Mouse (Mus musculus) T-cell, adult 2 months (primary cell): ENCODE results near the gene Nacc1.

Experiments used
- DNase-seq: peaks from one replicate; pipeline ENCODE4 v3.0.0; 2022; ENCODE audit warnings: low spot score

Nacc1 gene

DNA sequence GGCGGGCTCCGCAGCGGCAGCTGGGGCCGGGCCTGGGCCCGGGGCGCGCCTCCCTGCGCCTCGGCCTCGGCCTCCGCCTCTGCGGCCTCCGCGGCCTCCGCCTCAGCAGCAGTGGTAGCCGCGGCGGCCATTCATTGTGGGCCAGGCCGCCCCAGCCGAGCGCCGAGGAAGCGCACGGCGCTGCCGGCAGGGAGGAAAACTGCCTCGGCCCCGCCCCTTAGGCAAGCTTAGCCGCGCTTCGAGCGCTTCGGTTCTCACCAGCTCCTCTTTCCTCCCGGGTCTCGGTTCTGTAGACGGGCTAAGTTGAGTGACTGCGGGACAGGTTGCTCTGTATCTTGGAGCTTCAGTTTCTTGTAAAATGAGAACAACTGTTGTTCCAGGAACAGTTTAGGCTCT lies at the start of gene Nacc1:
Gene Nacc1, minus strand, starts transcription at position 158 of the 396 bp plus-strand sequence.
- DNase-seq: peak; percentile 86

- no peak for DNase-seq
Measured at GRCm38 (mm10) chr8:84736521-84736920, 48.9 kb upstream of the Nacc1 start.

DNA sequence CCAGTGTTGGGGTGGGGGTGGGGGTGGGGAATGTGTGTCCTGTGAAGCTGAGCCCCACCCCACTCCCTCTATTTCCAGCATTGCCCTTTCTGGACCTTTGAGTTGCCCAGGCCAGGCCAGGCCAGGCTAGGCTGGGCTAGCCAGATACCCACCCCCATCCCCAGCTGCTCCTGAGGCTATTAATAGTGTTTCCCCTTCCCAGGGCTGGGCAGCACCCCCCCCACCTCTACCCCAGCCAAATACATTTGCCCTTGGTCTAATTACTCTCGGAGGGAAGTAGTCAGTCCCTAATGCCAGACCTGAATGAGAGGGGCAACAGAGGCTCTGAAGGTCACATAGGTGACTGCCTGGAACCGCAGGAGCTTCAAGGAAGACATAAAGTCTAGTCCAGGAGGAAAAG lies 47.9 kb upstream of the Nacc1 start:
- no peak for DNase-seq

- no peak for DNase-seq
Measured at GRCm38 (mm10) chr8:84734680-84735079, 47.0 kb upstream of the Nacc1 start.

DNA sequence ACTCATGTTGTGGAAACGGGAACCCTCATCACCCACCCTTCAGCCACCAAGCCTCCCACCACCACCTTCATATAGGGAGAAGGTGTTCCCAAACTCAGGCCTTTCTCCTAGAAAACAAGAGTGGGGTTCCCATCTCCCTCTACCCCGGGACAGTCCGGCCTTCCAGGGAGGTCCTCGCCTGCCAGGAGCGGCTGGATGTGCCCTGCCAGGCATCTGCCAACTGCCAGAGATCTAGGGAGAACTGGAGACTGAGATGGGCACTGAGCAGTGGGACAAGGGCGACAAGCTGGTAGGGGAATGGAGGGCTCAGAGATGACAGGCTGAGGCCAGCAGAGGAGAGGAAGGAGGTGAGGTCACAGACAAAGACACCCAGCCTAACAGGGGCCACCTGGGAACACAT lies 46.3 kb upstream of the Nacc1 start:
- DNase-seq: no peak

DNA sequence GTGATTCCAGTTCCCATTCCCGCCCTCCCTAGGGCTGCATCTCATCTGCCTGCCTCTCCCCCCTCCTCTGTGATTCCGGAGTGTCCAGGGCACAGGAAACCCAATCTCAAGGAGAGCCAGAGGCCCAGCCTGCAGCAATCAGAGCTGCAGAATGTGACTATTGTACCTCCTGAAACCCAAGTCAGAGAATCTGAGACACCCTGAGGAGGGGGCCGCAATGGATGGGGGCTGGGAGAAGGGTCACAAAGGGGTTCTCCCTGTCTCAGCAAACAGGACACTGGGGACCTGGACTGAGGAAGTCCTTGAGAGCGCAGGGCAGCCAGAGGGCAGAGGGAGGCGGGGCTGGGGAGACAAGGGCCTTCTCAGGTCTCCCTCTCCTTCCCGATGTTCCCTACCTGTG lies 45.3 kb upstream of the Nacc1 start:
- no peak for DNase-seq

DNA sequence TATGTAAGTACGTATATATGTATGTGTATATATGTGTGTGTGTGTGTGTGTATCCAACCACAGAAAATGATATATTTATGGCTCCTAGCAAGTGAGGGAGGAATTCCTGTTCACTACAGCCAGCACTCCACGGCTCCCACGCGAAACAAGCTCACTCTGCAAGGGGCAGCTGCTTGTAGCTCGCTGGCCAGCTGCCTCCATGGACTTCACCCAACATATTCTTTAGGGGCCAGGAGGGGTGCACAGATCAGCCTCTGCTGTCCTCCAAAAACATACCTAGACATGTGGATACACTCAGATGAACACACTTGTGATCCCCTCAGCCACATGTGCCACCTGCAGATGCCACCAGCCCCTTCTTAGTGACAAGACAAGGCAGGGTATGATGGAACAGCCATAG lies 44.9 kb upstream of the Nacc1 start:
- no peak for DNase-seq

GRCm38 (mm10) chr8:84731371-84732177 lies 43.9 kb upstream of the Nacc1 start:
- no peak for DNase-seq

DNA sequence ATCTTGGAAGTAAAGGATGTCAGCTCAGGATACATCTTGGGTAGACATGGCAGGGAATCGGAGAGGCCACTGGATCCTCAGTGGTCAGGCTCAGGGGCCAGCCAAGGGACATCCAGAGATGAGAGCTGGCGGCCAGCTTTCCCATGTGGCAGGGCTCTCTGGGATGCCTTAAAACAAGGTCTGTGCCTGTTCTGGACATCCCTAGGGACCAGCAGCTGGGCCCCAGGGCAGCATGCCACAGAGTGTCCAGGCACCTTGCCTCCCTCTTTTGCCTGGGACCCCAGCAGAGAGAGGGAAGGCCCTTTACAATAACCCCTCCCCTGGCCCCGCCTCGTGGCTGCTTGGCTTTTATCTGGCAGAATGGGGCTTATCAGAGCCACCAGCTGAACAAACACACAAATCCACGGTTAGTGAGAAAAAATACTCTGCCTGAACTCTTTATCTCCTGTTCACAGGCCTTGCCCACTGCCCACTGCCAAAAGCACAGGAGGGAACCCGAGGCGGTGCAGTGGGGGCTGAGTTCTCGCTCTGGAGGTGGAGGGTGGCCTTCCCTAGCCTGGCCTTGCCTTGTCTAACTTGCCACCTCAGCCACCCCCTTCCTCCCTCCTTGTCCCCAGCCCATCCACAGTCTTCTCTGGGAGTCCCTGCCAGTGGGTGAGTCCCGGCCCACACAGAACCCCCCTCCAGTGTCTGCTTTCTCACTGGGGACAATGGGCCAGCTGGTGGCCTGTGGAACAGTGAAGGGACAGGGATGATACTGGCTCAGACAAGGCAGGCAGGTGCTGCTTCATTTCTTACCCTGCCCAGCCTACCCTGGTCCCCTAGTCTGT lies 43.1 kb upstream of the Nacc1 start:
- no peak for DNase-seq

GRCm38 (mm10) chr8:84729921-84730362 lies 42.3 kb upstream of the Nacc1 start:
- no peak for DNase-seq

DNA sequence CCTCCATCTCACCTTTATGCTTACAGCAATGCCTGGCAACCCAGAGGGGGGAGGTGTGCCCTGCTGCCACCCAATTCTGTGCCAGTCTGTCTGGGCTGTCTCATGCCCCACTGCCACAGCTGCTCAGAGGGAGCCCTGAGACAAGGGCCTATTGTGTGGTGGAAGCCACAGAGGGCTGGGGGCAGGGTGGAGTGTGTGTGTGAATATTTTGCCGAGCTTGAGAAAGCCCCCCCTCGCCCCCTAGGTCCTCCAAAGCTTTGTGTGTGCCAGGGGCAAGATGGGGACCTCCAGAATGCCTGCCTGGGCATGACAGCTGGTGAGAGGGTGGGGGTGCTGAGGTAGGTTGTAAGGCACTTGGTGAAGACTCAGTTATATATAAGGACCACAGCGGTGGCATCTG lies 40.8 kb upstream of the Nacc1 start:
- DNase-seq: no peak

DNA sequence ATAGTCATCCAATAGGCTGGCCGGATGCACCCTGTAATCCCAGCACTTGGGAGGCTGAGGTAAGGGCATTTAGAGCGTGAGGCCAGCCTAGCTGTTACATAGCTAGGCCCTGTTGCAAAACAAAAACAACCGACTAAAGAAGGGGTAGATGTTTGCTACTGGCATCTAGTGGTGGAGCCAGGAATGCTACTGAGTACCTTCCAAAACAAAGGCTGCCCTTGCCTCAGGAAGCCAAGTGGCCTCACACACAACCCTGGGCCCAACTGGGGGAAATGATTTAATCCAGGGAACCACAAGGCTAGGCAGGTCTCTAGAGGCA lies 38.2 kb upstream of the Nacc1 start:
- no peak for DNase-seq

GRCm38 (mm10) chr8:84725246-84725940 lies 37.7 kb upstream of the Nacc1 start:
- DNase-seq: no peak

DNA sequence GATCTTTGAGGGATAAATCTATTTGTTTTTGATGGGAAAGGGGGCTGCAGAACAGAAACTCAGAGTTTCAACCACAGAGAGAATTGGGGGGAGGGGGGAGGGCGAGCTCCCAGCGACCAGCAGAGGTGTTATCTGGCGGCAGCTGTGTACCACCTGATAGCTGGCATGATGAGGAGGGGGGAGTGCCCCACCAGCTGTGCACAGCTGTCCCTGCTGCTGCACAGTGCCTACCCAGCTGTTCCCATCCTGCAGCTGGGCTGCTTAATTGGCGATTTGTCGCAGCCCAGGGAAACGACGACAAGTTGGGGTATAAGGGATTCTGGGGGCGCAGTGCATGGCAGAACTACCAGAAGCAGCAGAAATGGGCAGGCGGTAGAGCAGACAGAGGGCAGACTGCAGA lies 37.0 kb upstream of the Nacc1 start:
- DNase-seq: no peak

DNA sequence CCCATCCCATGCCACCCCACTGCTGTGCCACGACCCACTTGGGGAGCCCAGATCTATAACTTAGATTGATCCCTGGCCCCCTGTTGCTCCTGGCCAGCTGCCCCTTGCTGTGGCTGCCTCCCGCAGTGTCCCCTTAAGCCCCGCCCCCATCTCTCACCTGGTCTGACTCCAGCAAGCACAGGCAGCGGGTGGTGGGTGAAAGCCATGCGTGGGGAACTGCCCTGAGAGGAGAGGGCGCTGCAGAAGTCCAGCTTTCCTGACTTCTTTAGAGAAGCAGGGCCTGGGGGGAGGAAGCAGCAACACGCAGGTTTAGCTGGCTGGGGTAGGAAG lies 35.9 kb upstream of the Nacc1 start:
- DNase-seq: peak; percentile 29

DNA sequence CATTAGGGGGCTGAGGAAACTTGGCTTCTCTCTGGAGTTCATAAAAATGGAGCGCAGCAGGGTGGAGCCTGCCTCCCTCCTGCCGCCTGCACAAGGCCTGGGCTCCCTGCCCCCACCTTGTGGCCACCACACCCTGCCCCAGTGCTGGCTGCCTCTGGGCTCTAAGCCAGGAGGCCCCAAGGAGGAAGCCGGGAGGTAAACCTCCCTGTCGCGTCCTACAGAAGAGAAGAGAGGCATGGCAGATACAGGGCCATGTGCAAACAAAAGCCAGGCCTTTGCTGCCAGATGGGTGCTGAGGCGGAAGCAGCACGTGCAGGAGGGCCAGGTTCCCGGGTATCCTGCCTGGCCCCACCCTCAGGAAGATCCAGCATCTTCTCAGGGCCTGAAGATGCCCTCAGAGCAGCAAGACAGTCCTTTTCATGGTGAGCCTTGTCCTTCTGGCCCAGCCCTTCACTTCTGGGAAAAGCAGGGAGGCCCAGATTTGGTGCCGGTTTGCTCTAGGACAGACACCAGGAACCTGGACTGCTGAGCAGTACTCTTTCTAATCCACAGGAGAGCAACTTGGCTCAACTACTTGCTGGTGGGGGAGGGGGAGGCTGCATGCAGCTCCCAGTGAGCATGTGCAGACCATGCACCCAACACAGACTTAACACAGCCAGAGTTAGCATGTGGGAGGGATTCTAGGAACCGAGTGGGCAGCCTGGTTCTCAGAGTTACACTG lies 35.3 kb upstream of the Nacc1 start, which contains the start of gene G430095P16Rik:
Gene G430095P16Rik, plus strand, starts transcription at position 158 of the 721 bp plus-strand sequence.
- DNase-seq: peak; percentile 80

DNA sequence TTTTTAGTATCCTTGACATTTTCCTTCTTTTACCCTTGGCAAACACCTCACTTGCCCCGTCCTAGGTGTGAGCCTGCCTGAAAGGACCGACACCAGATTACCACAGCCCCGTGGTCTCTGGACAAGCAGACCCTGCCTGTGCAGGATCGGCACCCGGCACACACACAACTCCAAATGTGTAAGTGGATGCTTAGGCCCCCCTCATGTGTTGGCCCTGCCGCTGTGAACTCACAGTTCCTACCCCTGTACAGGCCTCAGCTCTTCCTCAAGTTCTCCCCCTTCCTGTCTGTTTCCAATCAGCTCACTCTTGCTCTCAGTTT lies 34.8 kb upstream of the Nacc1 start:
- DNase-seq: no peak

GRCm38 (mm10) chr8:84718959-84719690 lies 31.5 kb upstream of the Nacc1 start:
- DNase-seq: no peak

GRCm38 (mm10) chr8:84718476-84718875 lies 30.8 kb upstream of the Nacc1 start:
- DNase-seq: no peak

DNA sequence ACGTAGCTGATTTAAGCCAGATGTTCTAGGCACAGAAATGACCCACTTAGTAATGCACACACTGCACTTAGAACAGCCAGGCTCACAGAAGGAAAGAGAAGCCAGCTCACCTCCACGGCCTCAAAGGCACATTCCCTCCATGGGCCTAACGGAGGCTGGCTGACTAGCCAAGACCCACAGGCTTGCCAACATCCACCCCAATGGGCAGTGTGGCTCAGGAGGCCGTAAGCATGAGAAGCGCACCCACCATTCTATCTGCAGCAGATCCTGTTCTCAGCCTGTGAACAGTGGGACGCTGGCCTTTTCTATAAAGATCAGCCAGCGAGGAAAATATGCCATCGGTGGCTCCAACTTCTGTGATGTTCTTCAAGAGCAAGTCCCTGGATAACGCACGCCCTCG lies 29.1 kb upstream of the Nacc1 start:
- no peak for DNase-seq

DNA sequence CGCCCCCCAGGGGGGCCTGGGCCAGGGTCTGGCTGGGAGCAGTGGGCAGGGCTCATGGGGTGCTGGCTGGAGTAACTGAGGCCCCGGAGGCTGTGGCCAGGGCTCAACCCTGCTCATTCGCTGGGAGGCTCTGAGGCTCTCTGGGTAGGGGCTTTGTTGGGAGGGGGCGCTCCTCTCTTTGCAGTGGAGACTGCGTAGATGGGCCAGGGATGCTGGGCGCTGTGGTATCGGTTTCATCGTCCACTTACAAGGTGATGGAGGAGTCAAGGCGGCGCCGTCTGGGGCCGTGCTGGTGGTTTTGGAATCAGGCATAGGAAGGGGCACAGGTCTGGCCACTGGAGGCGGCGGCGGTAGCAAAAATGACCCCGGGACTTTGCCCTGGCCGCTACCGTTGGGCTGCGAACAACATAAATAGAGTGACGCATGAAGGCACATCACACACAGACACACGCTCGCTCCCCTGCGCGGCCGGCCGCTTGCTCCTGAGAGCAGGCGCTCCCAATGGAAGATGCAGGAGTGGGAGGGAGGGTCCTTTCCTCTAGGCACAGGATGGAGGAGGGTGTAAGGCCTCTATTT lies 28.3 kb upstream of the Nacc1 start:
- no peak for DNase-seq
